Mouse (Mus musculus) urinary bladder, postnatal 36 days (tissue): ENCODE data around the gene Ylpm1.

Source experiments
- DNase-seq, 2 experiments: peaks; one replicate each; pipeline ENCODE4 v3.0.0; 2022; ENCODE audit warnings: low spot score in 2 of 2, mixed read lengths in 1 of 2

Gene Ylpm1

GRCm38 (mm10) chr12:85110011-85110697 lies 114.0 kb downstream of the Ylpm1 start:
- DNase-seq = peak in 1 of 2 experiments; percentile 14

- DNase-seq = peak; percentile 85 to 86
These were observed 114.8 kb downstream of the Ylpm1 start, which contains the start of the genes Prox2 and Dlst for GRCm38 (mm10) chr12:85110698-85111592. Gene Prox2, minus strand, starts transcription at chr12:85110759. Gene Dlst, plus strand, starts transcription at chr12:85110833.

DNA sequence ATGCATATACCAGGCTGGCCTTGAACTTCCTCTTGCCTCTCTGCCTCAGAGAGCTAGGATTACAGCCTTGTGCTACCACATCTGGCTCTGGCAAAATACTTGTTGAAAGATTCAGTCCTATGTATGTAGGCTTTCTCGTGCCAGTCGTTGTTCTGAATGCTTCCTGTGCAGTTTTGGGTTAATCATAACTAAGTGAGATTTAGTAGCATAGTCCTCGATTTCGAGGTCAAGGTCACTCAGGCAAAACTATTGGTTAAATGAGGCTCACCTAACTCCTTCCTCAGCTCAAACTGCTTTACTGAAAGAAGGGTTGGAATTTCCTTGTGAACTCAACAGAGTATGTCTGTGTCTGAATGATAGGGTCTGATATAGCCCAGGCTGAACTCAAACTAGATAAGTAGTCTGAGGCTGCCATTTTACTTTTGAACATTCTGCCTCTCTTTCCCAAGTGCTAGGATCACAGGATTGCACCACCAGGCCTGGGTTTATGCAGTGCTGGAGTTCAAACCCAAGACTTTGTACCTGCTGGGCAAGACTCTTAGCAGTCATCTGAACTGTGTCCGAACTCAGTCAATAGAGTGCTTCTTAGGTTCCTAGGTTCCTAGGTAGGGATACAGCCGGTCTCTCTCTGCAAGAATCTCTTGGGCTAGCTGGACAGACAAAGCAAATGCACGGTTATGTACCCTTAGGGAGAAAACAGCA lies 116.6 kb downstream of the Ylpm1 start:
- DNase-seq = no peak

GRCm38 (mm10) chr12:85113337-85113736 lies 117.2 kb downstream of the Ylpm1 start:
- no peak for DNase-seq

DNA sequence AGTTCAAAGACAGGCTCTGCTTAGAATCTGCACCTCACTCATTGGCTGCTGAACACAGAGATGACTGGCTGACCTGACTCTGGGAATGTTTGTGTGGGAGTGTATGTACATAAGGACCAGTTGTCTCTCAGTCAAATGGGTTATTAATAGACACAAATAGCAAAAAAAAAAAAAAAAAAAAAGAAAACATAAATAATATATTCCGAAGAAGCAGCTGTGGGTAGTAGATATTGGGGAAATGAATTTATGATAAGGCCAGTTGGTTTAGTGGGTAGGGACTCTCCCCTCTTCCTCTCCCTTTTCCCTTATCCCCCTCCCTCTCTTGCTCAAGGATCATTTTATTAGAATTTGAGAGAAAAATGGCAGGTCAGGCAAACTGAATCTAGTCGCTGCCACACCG lies 117.8 kb downstream of the Ylpm1 start:
- DNase-seq = no peak

DNA sequence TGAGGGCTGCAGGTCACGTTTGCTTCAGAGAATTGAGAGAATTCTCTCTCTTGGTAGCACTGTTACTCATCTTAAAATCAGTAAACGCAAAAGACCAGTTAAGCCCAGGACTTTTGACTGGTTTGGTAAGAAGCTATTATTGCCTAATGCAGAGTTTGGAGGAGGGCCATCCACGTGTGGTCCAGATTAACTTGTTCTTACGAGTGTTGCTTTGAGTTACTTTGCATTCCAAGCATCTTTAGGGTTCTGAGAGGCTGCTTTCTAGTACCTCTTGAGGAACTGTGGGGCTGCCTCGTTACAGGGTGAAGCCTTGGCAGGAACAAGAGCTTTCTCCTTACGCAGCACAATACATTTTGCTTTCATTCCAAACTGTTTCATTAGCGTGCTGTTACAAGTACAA lies 119.6 kb downstream of the Ylpm1 start:
- peak in 1 of 2 experiments; percentile 47 for DNase-seq
